Mouse (Mus musculus): ENCODE data around the gene Zfp770.

Zfp770 gene

GRCm38 (mm10) chr2:114145315-114145801 lies 55.9 kb downstream of the Zfp770 start:
- in situ Hi-C loops (cut with MboI; ENCODE audit: unreplicated experiment in 2 of 2) = loop anchor here (5.0 to 25.0 kb wide), 2 partner anchors 278 to 658 kb away; no protein-coding TSS in a partner anchor

- in situ Hi-C loops (cut with MboI; ENCODE audit: unreplicated experiment in 2 of 2) = loop anchor here (5.0 to 25.0 kb wide), 2 partner anchors 278 to 658 kb away; no protein-coding TSS in a partner anchor
Measured at GRCm38 (mm10) chr2:114144915-114145314, 56.4 kb downstream of the Zfp770 start.

- in situ Hi-C loops (cut with MboI; ENCODE audit: unreplicated experiment in 2 of 2) = loop anchor here (25.0 kb wide), 1 partner anchor 657 kb away; no protein-coding TSS in a partner anchor
Measured at GRCm38 (mm10) chr2:114143842-114144241, 57.4 kb downstream of the Zfp770 start.
